Mouse (Mus musculus) telencephalon, adult 2 months (tissue): Measurements from ENCODE around the gene Plekhh3.

Experiments
- DNase-seq: peaks from one replicate; pipeline ENCODE4 v3.0.0-alpha.2; 2011; ENCODE audit warnings: low read depth, low spot score

Gene Plekhh3

DNA sequence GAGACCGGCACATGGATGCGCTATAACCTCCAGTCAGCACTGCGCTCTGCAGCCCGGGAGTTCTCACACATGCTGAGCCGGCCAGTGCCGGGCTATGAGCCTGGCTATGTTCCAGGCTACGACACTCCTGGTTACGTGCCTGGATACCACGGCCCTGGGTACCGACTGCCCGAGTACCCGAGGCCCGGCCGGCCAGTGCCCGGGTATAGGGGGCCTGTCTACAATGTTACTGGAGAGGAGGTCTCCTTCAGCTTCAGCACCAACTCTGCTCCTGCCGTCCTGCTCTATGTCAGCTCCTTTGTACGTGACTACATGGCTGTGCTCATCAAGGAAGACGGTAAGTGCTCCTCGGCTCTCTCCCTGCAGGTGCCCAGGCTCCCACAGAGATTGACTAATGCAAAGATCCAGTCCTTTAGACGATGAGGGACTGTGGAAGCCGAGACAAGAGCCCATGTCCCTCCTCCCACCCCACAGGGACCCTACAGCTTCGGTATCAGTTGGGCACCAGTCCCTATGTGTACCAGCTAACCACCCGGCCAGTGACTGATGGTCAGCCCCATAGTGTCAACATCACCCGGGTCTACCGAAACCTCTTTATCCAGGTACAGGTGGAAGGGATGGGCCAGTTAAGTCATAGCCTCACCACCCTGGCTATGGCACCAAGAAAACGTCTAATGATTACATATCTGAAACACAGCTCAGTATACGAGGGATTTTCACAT is 15.5 kb upstream of the Plekhh3 start:
- DNase-seq: no peak

DNA sequence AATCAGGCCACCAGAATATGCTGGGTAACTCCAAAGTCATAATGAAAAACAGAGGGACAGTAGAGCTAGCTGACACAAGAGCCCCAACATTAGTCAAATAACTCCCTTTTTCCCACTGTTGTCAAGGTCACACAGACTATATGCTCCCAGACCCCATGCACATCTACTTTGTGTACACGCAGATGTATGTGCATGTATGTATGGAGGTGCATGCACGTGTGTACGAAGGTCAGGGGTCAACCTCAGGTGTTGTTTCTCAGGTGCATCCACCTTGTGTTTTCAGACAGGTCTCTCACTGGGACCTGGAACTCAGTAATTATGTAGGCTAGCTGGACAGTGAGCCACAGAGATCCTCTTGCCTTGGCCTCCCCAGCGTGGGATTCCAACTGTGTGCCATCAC is 14.3 kb upstream of the Plekhh3 start:
- no peak for DNase-seq

GRCm38 (mm10) chr11:101184984-101185383 is 13.8 kb upstream of the Plekhh3 start:
- DNase-seq: no peak

DNA sequence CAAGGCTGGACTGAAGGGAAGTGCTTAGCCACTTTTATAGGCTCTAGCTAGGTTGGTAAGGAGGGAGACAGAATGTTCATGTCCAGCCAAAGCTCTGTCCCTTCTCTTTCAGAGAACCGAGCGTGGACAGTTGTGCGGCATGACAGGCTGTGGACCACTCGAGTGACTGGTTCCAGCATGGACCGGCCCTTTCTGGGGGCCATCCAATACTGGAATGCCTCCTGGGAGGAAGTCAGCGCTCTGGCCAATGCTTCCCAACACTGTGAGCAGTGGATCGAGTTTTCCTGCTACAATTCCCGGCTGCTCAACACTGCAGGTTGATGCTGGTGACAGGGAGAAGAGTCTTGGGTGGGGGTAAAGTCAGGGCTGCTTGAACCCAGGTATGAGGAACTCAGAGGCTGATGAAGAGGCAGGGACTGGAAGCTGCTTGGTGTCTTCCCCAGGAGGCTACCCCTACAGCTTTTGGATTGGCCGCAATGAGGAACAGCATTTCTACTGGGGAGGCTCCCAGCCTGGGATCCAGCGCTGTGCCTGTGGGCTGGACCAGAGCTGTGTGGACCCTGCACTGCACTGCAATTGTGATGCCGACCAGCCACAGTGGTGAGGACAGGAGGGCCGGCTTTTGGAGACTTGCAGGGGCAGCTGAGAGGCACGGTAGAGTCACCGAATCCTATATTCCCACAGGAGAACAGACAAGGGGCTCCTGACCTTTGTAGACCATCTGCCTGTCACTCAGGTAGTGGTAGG is 11.8 kb upstream of the Plekhh3 start:
- DNase-seq: no peak

- DNase-seq: no peak
Observed at GRCm38 (mm10) chr11:101181961-101182360, 10.8 kb upstream of the Plekhh3 start.

- DNase-seq: no peak
Observed at GRCm38 (mm10) chr11:101180846-101181740, 9.9 kb upstream of the Plekhh3 start.

DNA sequence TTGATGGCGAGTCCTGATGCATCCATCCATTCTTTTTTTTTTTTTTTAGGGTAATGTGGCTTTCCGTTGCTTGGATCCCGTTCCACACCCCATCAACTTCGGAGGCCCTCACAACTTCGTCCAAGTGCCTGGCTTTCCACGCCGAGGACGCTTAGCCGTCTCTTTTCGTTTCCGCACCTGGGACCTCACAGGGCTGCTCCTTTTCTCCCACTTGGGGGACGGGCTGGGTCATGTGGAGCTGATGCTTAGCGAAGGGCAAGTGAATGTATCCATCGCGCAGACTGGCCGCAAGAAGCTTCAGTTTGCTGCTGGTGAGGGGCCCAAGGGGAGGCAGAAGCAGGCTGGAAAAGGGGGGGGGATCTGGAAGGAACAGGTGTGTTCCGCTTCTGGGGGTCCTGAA is 9.1 kb upstream of the Plekhh3 start:
- no peak for DNase-seq

DNA sequence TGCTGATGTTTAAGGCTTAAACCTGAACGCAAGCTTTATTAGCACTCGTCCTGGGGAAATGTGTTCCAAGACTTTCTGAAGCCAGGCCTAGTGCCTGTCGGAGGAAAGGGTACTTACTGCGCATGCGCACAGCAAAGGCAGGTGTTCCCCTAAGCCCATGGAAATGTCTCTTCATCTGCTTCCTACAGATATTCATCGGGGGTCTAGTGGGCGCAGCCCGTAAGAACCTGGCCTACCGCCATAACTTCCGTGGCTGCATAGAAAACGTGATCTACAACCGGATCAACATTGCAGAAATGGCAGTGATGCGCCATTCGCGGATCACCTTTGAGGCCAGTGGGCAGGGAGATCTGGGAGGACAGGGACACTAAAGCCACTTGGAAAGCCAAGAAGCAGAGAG is 8.2 kb upstream of the Plekhh3 start:
- DNase-seq: no peak

GRCm38 (mm10) chr11:101178061-101179058 is 7.2 kb upstream of the Plekhh3 start:
- no peak for DNase-seq

DNA sequence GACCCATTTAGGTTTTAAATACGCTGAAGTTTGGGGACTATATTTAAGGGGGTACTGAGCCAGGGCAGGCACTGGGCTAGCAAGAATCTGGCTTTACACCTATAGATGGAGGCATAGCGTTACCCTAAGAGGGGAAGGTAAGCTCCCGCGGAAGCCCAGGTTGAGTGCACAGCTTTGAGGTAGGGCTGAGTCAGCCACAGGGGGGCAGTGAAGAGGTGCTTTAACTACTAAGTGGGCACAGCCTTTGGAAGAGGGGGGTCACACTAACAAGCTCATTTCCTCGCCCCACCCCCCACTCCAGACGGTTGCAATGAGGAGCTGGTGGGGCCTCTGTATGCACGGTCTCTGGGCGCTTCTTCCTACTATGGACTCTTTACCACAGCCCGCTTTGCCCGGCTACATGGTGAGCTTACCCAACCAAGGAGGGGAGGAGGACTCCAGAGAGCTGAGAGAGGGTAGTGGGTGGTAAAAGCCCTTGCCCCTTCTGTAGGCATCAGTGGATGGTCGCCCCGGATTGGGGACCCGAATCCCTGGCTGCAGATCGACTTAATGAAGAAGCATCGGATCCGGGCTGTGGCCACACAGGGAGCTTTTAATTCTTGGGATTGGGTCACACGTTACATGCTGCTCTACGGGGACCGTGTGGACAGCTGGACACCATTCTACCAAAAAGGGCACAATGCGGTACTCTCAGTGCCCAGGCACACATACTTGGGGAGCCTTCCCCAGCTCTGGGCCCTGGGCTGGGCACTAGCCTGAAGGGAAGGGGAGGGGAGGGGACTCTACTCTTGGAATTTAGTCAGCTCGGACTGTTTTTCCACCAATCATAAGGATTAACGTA is 6.0 kb upstream of the Plekhh3 start:
- no peak for DNase-seq

GRCm38 (mm10) chr11:101176117-101176691 is 5.1 kb upstream of the Plekhh3 start:
- no peak for DNase-seq

DNA sequence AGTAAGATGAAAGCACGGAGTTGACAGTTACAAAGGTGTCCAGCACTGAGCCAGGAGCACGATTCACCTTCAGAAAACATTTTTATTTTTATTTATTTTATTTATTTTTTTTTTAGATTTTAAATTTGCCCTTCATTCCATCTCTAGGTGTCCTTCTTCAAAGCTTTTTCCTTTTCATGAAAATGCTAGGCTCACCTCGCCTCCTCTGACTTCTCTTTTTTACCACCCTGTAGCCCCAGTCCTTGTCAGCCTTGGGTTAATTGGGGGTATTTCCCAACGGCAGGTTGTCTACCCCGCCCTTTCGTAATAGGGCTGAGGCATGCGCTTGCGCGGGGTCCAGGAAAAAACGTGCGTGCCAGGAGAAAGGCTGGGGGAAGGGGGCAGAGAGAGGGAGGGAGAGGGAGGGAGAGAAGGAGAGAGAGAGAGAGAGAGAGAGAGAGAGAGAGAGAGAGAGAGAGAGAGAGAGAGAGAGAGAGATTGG is 4.5 kb upstream of the Plekhh3 start:
- DNase-seq: no peak

GRCm38 (mm10) chr11:101174851-101175628 is 3.9 kb upstream of the Plekhh3 start, which contains the start of gene Ccr10:
TSS of gene Ccr10 (minus strand) at chr11:101175443.
- DNase-seq: no peak

GRCm38 (mm10) chr11:101174389-101174745 is 3.2 kb upstream of the Plekhh3 start:
- DNase-seq: no peak

DNA sequence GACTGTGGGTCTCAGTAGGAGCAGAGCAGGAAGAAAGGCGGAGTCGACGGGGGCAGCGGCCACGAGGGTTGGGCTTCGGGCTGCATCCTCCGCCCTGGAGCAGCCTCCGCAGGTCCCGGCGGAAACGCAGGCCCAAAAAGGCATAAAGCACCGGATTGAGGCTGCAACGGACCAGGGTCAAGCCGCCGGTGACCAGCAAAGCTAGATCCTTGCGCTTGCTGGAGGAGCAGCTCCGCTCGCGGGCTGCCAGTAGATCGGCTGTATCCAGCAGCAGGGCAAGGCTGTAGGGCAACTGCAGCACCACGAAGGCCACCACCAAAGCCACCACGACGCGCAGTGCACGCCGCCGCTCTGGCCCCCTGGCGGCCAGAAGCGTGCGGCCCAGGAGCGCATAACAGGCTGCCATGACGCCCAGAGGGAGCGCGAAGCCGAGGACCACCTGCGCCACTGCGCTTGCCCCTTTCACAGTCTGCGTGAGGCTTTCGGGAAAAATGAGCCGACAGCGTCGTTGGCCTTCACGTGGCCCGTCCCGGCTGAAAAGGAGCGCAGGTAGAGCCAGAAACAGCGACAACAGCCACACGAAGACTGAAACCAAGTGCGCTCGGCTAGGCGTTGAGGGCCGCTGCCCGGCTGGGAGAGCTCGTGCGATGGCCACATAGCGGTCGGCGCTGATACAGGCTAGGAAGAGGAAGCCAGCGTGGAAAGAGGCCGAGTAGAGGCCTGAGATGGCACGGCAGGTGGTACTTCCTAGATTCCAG is 2.7 kb upstream of the Plekhh3 start:
- no peak for DNase-seq

DNA sequence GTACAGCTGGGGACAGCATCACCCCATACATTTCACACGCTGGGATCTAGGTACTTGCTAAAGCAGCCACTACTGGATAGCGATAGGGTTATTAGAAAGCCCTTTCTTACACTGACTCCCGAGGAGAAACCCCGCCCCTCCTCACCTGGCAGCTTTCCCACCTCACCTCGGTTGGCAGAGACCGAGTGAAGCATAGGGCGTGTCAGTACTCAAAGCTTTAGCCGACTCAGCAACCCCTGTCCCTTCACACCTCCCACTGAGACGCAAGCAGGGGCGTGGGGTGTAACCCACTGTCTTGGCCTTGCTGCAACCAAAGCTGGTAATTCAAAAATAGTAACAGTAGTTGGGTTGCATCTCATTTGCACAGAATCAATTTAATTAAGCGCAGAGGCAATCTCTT is 2.0 kb upstream of the Plekhh3 start:
- DNase-seq: no peak

DNA sequence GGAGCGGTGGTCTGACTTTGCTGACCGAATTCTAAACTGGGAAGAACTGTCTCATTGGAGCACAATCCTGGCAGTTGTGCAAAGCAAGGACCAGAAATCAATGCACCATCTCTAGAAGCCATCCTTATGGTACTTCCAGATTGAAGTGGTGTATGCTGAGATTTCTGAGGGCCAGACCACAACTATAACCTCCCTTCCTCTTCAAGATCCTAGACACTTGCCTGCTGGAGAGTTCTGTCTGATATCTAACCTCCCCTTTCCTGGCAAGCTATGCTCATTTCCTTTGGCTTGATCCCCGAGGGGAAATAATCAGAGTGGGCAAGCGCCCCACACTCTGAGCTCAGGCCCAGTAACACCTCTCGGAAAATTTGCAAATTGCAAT is 1.3 kb upstream of the Plekhh3 start:
- no peak for DNase-seq
